Mouse (Mus musculus): ENCODE measurements around the gene C1s1. TPM values are rescaled to one million over a fixed set of nuclear protein-coding genes. Genes with fewer than 3 reads are reported as not detected.
"Not testable (repeated sequence)": the region's sequence is repeated elsewhere in the genome, so short reads cannot be mapped to it uniquely, and the experiment has no call there.

Gene C1s1
- total and polyA plus RNA-seq, 3 experiments: 0.55 to 4.8 (median 1.3) TPM

GRCm38 (mm10) chr6:124512355-124512836 lies 29.8 kb downstream of the C1s1 start, which contains the start of gene C1ra:
C1ra (plus strand) TSS chr6:124512405.
- no peaks in the 10 kb centered on the region for H3K79me2 ChIP-seq (replicated peaks; ENCODE audit: control insufficient read depth, extremely low read depth, insufficient read depth, poor library complexity, severe bottlenecking)
- in situ Hi-C loops (cut with MboI; ENCODE audit: low pct_ligation_motif_present, low pct_unique_long_range_greater_than_20kb, low sequenced_read_pairs): no loop called here
- peak within 1 kb of the TSS; percentile 28; the same call in 1 of the 2 replicates for H3K9ac ChIP-seq (ENCODE audit: insufficient read depth, low read depth)
- peak within 1 kb of the TSS; percentile 93 for H3K4me2 ChIP-seq (ENCODE audit: insufficient read depth, low read depth, poor library complexity, severe bottlenecking)
- no peak for TF ChIP-seq CHD2 (IDR thresholded peaks at IDR 0.05; ENCODE audit: low read length)
- no peak for TF ChIP-seq USF1 (IDR thresholded peaks at IDR 0.05; ENCODE audit: low read depth, low read length)
- peak; percentile 79 for TF ChIP-seq SMC3 (IDR thresholded peaks at IDR 0.05; ENCODE audit: low read depth, low read length)
- no peak; the same call in 1 of the 2 replicates for TF ChIP-seq SIN3A (IDR thresholded peaks at IDR 0.05; ENCODE audit: low read length)
- TF ChIP-seq MAFK (IDR thresholded peaks at IDR 0.05; ENCODE audit: insufficient replicate concordance, low read length): no peak
- TF ChIP-seq IRF4 (IDR thresholded peaks at IDR 0.05; ENCODE audit: low read depth, low read length): 0 out of 2 replicates have a peak, but pooled peaks have one; percentile 26
- peak; percentile 55 for TF ChIP-seq RAD21 (IDR thresholded peaks at IDR 0.05; ENCODE audit: low read depth, low read length)
- no peak for TF ChIP-seq USF2 (conservative IDR thresholded peaks at IDR 0.05; ENCODE audit: low read depth, low read length)
- no peak for TF ChIP-seq TCF12 (IDR thresholded peaks at IDR 0.05; ENCODE audit: low read depth, low read length)
- TF ChIP-seq RCOR1 (conservative IDR thresholded peaks at IDR 0.05; ENCODE audit: low read depth, low read length): no peak
- no peak for TF ChIP-seq ZMIZ1 (IDR thresholded peaks at IDR 0.05; ENCODE audit: low read depth, low read length)
- TF ChIP-seq TBP (conservative IDR thresholded peaks at IDR 0.05; ENCODE audit: low read depth, low read length): no peak
- 0 out of 2 replicates have a peak, but pooled peaks have one; percentile 24 for TF ChIP-seq MEF2A (IDR thresholded peaks at IDR 0.05; ENCODE audit: borderline replicate concordance, low read depth, low read length)
- peak; percentile 92 for TF ChIP-seq ZNF384 (IDR thresholded peaks at IDR 0.05; ENCODE audit: low read depth, low read length)
- TF ChIP-seq GABPA (IDR thresholded peaks at IDR 0.05; ENCODE audit: insufficient replicate concordance, low read depth, low read length): no peak
- TF ChIP-seq JUND (conservative IDR thresholded peaks at IDR 0.05; ENCODE audit: low read depth, low read length): no peak
- peak; percentile 28; the same call in 1 of the 2 replicates for TF ChIP-seq MAX (IDR thresholded peaks at IDR 0.05; ENCODE audit: low read length)
- TF ChIP-seq CTCF (conservative IDR thresholded peaks at IDR 0.05 in 1 of 2, IDR thresholded peaks at IDR 0.05 in 1 of 2; ENCODE audit: low read depth in 2 of 2, low read length in 2 of 2): peak; percentile 73 to 79
- 0 out of 2 replicates have a peak, but pooled peaks have one; percentile 16 for TF ChIP-seq BHLHE40 (IDR thresholded peaks at IDR 0.05; ENCODE audit: low read depth, low read length)
- no peak for TF ChIP-seq JUN (IDR thresholded peaks at IDR 0.05; ENCODE audit: insufficient read depth, low read depth, low read length)
- peak; percentile 62 for DNase-seq (ENCODE audit: extremely low read depth)
- peaks cover 0 to 4% of the 10 kb centered on the region in 2 experiments for H3K36me3 ChIP-seq (replicated peaks in 1 of 2; ENCODE audit: control insufficient read depth in 1 of 2, insufficient read depth in 1 of 2, low read length in 1 of 2)
- no peak within 1 kb of the TSS for H3K27ac ChIP-seq (ENCODE audit: insufficient read depth, low read depth)
- no peaks in the 10 kb centered on the region for H3K27me3 ChIP-seq (replicated peaks)
- peaks cover 0 to 11% of the 10 kb centered on the region in 2 experiments; a peak in 2 of 4 replicates for H3K4me1 ChIP-seq (ENCODE audit: control insufficient read depth in 1 of 2, insufficient read depth in 2 of 2)
- peak within 1 kb of the TSS; percentile 51 to 75 (median 53) for H3K4me3 ChIP-seq (replicated peaks in 1 of 3; ENCODE audit: low read depth in 2 of 3, low read length in 2 of 3, poor library complexity in 1 of 3)
- dilution Hi-C loops (cut with MboI; ENCODE audit: extremely low pct_ligation_motif_present, extremely low pct_unique_long_range_greater_than_20kb, low sequenced_read_pairs): no loop called here
- H3K9me3 ChIP-seq (replicated peaks; ENCODE audit: low read length): no peaks in the 10 kb centered on the region

- H3K9me3 ChIP-seq (replicated peaks; ENCODE audit: low read length): no peaks in the 10 kb centered on the region
- H3K4me3 ChIP-seq (replicated peaks in 1 of 3; ENCODE audit: low read depth in 2 of 3, low read length in 2 of 3, poor library complexity in 1 of 3): no peak overlapping the region
- in situ Hi-C loops (cut with MboI; ENCODE audit: low pct_ligation_motif_present, low pct_unique_long_range_greater_than_20kb, low sequenced_read_pairs): no loop called here
Measured at GRCm38 (mm10) chr6:124511936-124512335, 30.2 kb downstream of the C1s1 start.

GRCm38 (mm10) chr6:124509192-124509591 lies 33.0 kb downstream of the C1s1 start:
- in situ Hi-C loops (cut with MboI; ENCODE audit: low pct_ligation_motif_present, low pct_unique_long_range_greater_than_20kb, low sequenced_read_pairs); dilution Hi-C loops (cut with MboI; ENCODE audit: extremely low pct_ligation_motif_present, extremely low pct_unique_long_range_greater_than_20kb, low sequenced_read_pairs): not testable (repeated sequence)

More at GRCm38 (mm10) chr6:124511936-124512335, 30.2 kb downstream of the C1s1 start:
- no peaks in the 10 kb centered on the region for H3K79me2 ChIP-seq (replicated peaks; ENCODE audit: control insufficient read depth, extremely low read depth, insufficient read depth, poor library complexity, severe bottlenecking)
- dilution Hi-C loops (cut with MboI; ENCODE audit: extremely low pct_ligation_motif_present, extremely low pct_unique_long_range_greater_than_20kb, low sequenced_read_pairs): no loop called here
- no peak overlapping the region for H3K9ac ChIP-seq (ENCODE audit: insufficient read depth, low read depth)
- no peak for TF ChIP-seq NRF1 (IDR thresholded peaks at IDR 0.05; ENCODE audit: low read depth, low read length)
- no peak for TF ChIP-seq GABPA (IDR thresholded peaks at IDR 0.05; ENCODE audit: insufficient replicate concordance, low read depth, low read length)
- no peak for TF ChIP-seq POLR2AphosphoS2 (IDR thresholded peaks at IDR 0.05; ENCODE audit: low read depth, low read length)
- H3K4me1 ChIP-seq (ENCODE audit: control insufficient read depth in 1 of 2, insufficient read depth in 2 of 2): peaks cover 0 to 11% of the 10 kb centered on the region in 2 experiments; a peak in 2 of 4 replicates
- 0 out of 2 replicates have a peak overlapping the region, but pooled peaks have one; percentile 4 for H3K4me2 ChIP-seq (ENCODE audit: insufficient read depth, low read depth, poor library complexity, severe bottlenecking)
- H3K36me3 ChIP-seq (replicated peaks in 1 of 2; ENCODE audit: control insufficient read depth in 1 of 2, insufficient read depth in 1 of 2, low read length in 1 of 2): peaks cover 0 to 6% of the 10 kb centered on the region in 2 experiments
- H3K27me3 ChIP-seq (replicated peaks): no peaks in the 10 kb centered on the region
- H3K27ac ChIP-seq (ENCODE audit: insufficient read depth, low read depth): no peak overlapping the region
- DNase-seq (ENCODE audit: extremely low read depth): no peak

More at GRCm38 (mm10) chr6:124509192-124509591, 33.0 kb downstream of the C1s1 start:
- not testable (repeated sequence) for H3K4me3 ChIP-seq (replicated peaks in 1 of 3; ENCODE audit: low read depth in 2 of 3, low read length in 2 of 3, poor library complexity in 1 of 3); H3K9me3 ChIP-seq (replicated peaks; ENCODE audit: low read length); H3K27me3 ChIP-seq (replicated peaks); DNase-seq (ENCODE audit: extremely low read depth); H3K9ac ChIP-seq (ENCODE audit: insufficient read depth, low read depth); H3K36me3 ChIP-seq (replicated peaks in 1 of 2; ENCODE audit: control insufficient read depth in 1 of 2, insufficient read depth in 1 of 2, low read length in 1 of 2); H3K4me2 ChIP-seq (ENCODE audit: insufficient read depth, low read depth, poor library complexity, severe bottlenecking); H3K27ac ChIP-seq (ENCODE audit: insufficient read depth, low read depth); H3K79me2 ChIP-seq (replicated peaks; ENCODE audit: control insufficient read depth, extremely low read depth, insufficient read depth, poor library complexity, severe bottlenecking)
- H3K4me1 ChIP-seq (ENCODE audit: control insufficient read depth in 1 of 2, insufficient read depth in 2 of 2): peaks cover 0 to 25% of the 10 kb centered on the region in 2 experiments; a peak in 2 of 4 replicates

Data from CH12.LX (cell line).